Mouse (Mus musculus) adrenal gland, adult (tissue): ENCODE measurements around the gene Flnc.
"Not testable (repeated sequence)": the region's sequence is repeated elsewhere in the genome, so short reads cannot be mapped to it uniquely, and the experiment has no call there.

Source experiments
- DNase-seq, 2 experiments: peaks; one replicate each; pipeline ENCODE4 v3.0.0; 2022 to 2023; ENCODE audit warnings: low spot score in 1 of 2; ENCODE audit not compliant: inconsistent age in 2 of 2

Flnc gene

GRCm38 (mm10) chr6:29433038-29433803 is at the start of gene Flnc:
Gene Flnc (plus strand): TSS chr6:29433256.
- peak; percentile 44 to 71 for DNase-seq

GRCm38 (mm10) chr6:29388052-29388518 is 45.0 kb upstream of the Flnc start, which contains the start of gene Opn1sw:
Gene Opn1sw (minus strand): TSS chr6:29388468.
- peak; percentile 27 to 44 for DNase-seq

- DNase-seq, result peak; percentile 82 to 91
Measured at GRCm38 (mm10) chr6:29388606-29389080, 44.4 kb upstream of the Flnc start.

- DNase-seq, result no peak
Measured at GRCm38 (mm10) chr6:29389425-29389824, 43.6 kb upstream of the Flnc start.

- DNase-seq, result not testable (repeated sequence)
Measured at GRCm38 (mm10) chr6:29390500-29390899, 42.6 kb upstream of the Flnc start.

- DNase-seq, result not testable (repeated sequence)
Measured at GRCm38 (mm10) chr6:29391241-29391640, 41.8 kb upstream of the Flnc start.

GRCm38 (mm10) chr6:29391802-29392201 is 41.3 kb upstream of the Flnc start:
- DNase-seq, result no peak

GRCm38 (mm10) chr6:29394286-29394685 is 38.8 kb upstream of the Flnc start:
- DNase-seq, result no peak

GRCm38 (mm10) chr6:29395910-29396713 is 36.9 kb upstream of the Flnc start, which contains the start of gene Ccdc136:
Gene Ccdc136 (plus strand): TSS chr6:29396309.
- DNase-seq, result peak; percentile 84 to 91

- DNase-seq, result no peak
Measured at GRCm38 (mm10) chr6:29396714-29397540, 36.1 kb upstream of the Flnc start.

- peak in 1 of 2 experiments; percentile 26 for DNase-seq
Measured at GRCm38 (mm10) chr6:29397575-29397974, 35.5 kb upstream of the Flnc start.

- no peak for DNase-seq
Measured at GRCm38 (mm10) chr6:29399851-29400250, 33.2 kb upstream of the Flnc start.

GRCm38 (mm10) chr6:29402693-29403342 is 30.2 kb upstream of the Flnc start:
- DNase-seq, result peak in 1 of 2 experiments; percentile 41

GRCm38 (mm10) chr6:29406412-29406811 is 26.6 kb upstream of the Flnc start:
- no peak for DNase-seq

GRCm38 (mm10) chr6:29415446-29415845 is 17.6 kb upstream of the Flnc start:
- no peak for DNase-seq

- no peak for DNase-seq
Measured at GRCm38 (mm10) chr6:29420596-29420995, 12.5 kb upstream of the Flnc start.

GRCm38 (mm10) chr6:29425118-29425517 is 7.9 kb upstream of the Flnc start:
- no peak for DNase-seq

- DNase-seq, result no peak
Measured at GRCm38 (mm10) chr6:29426331-29426730, 6.7 kb upstream of the Flnc start.

- DNase-seq, result peak; percentile 43 to 76
Measured at GRCm38 (mm10) chr6:29428171-29428570, 4.9 kb upstream of the Flnc start.
